Mouse (Mus musculus): Measurements from ENCODE around the gene Gpa33.

DNA sequence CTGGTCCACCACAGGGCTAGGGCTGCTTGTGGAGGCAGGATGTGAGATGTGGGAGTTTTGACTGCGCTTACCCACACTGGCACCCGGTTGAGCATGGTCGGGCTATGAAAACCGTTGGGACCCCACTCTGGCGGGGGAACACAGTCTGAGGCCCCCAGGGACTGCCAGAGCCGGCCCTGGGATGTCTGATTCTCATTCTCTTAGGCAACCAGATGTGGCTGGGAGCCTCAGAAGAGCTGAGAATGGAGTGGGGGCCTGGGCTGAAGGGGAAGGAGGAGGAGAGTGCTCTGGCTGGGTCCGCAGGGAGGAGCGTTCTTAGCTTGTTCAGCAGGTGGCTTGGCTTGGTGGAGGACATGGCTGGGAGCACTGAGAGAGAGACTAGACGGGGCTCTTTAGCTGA lies 43.6 kb downstream of the Gpa33 start:
- no peak for TF ChIP-seq SIN3A (IDR thresholded peaks at IDR 0.05; ENCODE audit: low read length)
- no peak for TF ChIP-seq MYC (IDR thresholded peaks at IDR 0.05; ENCODE audit: low read depth, low read length)
- no peak for TF ChIP-seq E2F4 (IDR thresholded peaks at IDR 0.05; ENCODE audit: borderline replicate concordance, low read depth, low read length)
- TF ChIP-seq NELFE (IDR thresholded peaks at IDR 0.05; ENCODE audit: low read depth, low read length): no peak
- no peak for TF ChIP-seq CTCF (IDR thresholded peaks at IDR 0.05 in 2 of 3, conservative IDR thresholded peaks at IDR 0.05 in 1 of 3; ENCODE audit: control insufficient read depth in 1 of 3, insufficient read depth in 1 of 3, low read depth in 2 of 3, low read length in 3 of 3, poor library complexity in 1 of 3, severe bottlenecking in 1 of 3)
- no peak for TF ChIP-seq RCOR1 (IDR thresholded peaks at IDR 0.05; ENCODE audit: low read depth, low read length)
- TF ChIP-seq USF2 (IDR thresholded peaks at IDR 0.05; ENCODE audit: borderline replicate concordance in 1 of 2, insufficient read depth in 1 of 2, low read depth in 1 of 2, low read length in 2 of 2): no peak
- no peak for TF ChIP-seq HCFC1 (IDR thresholded peaks at IDR 0.05; ENCODE audit: low read depth, low read length)
- no peak for TF ChIP-seq EP300 (IDR thresholded peaks at IDR 0.05; ENCODE audit: low read depth in 1 of 2, low read length in 2 of 2)
- TF ChIP-seq POLR2A (IDR thresholded peaks at IDR 0.05; ENCODE audit: control insufficient read depth in 1 of 2, insufficient read depth in 1 of 2, low read depth in 1 of 2, low read length in 2 of 2, poor library complexity in 1 of 2): no peak
- TF ChIP-seq CHD2 (IDR thresholded peaks at IDR 0.05; ENCODE audit: low read length): no peak
- no peak for TF ChIP-seq JUND (IDR thresholded peaks at IDR 0.05; ENCODE audit: low read depth, low read length)

All from MEL (cell line).